ENCODE assay signal across 11 mouse cellular contexts in the genomic region with DNA sequence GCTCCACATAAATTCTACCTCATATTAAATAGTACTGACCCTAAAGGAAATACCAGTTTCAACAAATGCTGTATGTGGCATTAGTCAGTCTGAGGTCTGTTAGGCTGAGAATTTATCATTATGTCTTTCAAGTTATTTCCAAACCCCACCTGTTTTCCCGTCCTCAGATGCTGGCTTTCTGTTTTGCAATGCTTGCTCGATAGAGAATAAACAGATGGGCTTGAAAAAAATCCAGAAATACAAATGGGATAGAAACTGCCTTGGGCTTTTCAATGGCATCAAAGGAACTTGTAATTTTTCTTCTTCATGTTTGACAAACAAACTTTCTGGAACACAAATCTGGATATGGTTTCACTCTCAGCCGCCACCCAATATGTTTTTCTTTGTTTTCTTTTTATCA.
"Had no signal": no experiment of that assay in that cellular context is flagged by ENCODE, and none has a peak within 500 bp of the region (broad histone marks: within the 10 kb centered on the region; RNA-seq: fewer than 3 reads in every experiment).

No protein-coding gene starts in this region.

- H3K27ac ChIP-seq: limb, embryonic 13.5 days; liver, embryonic 14.5 days; midbrain, embryonic 12.5 days; neural tube, embryonic 15.5 days had no signal

- DNase-seq: kidney, adult 18-20 months; kidney, postnatal 10 days; left cerebral cortex, postnatal 4 days; lung, adult 18-20 months; right cerebral cortex, postnatal 25 days; thymus, postnatal 4 days had no signal

- H3K9ac ChIP-seq: limb, embryonic 13.5 days; liver, embryonic 14.5 days; midbrain, embryonic 12.5 days; neural tube, embryonic 15.5 days had no signal

- H3K4me2 ChIP-seq: limb, embryonic 13.5 days; midbrain, embryonic 12.5 days; neural tube, embryonic 15.5 days had no signal

- H3K9me3 ChIP-seq: limb, embryonic 13.5 days; midbrain, embryonic 12.5 days; neural tube, embryonic 15.5 days had no signal

- H3K36me3 ChIP-seq: limb, embryonic 13.5 days; midbrain, embryonic 12.5 days; neural tube, embryonic 15.5 days had no signal

- H3K4me3 ChIP-seq: limb, embryonic 13.5 days; midbrain, embryonic 12.5 days; myocyte; neural tube, embryonic 15.5 days had no signal

- H3K4me1 ChIP-seq: limb, embryonic 13.5 days; midbrain, embryonic 12.5 days; neural tube, embryonic 15.5 days had no signal

- H3K27me3 ChIP-seq: limb, embryonic 13.5 days; midbrain, embryonic 12.5 days; neural tube, embryonic 15.5 days had no signal
